Mouse (Mus musculus) midbrain, postnatal 0 days (tissue): ENCODE results near the gene Tns1. TPM values are rescaled to one million over a fixed set of nuclear protein-coding genes. Genes with fewer than 3 reads are reported as not detected.

Experiments
- ATAC-seq: fragments of 200-750 bp; cut with Nextera tagmentation; 2 replicates; pipeline ENCODE4 v1.8.0; 2017; ENCODE audit warnings: moderate number of reproducible peaks, mild to moderate bottlenecking, moderate TSS enrichment, moderate library complexity; ENCODE audit not compliant: low FRiP score
- DNase-seq: peaks from one replicate; pipeline ENCODE4 v3.0.0-alpha.2; 2015; ENCODE audit warnings: low spot score
- H3K27ac ChIP-seq: fragments of 300-500 bp; sonication (generic); 2 replicates; pipeline ENCODE4 v1.5.1; 2014; ENCODE audit warnings: low read depth, mild to moderate bottlenecking, low read length, mixed read lengths
- H3K27me3 ChIP-seq: fragments of 300-500 bp; sonication (generic); 2 replicates; pipeline ENCODE4 v1.6.1; 2014; ENCODE audit warnings: low read length, control low read depth, mixed read lengths; ENCODE audit not compliant: insufficient read depth
- H3K36me3 ChIP-seq: fragments of 300-500 bp; sonication (generic); 2 replicates; pipeline ENCODE4 v1.6.1; 2014; ENCODE audit warnings: low read length, control low read depth, mixed read lengths; ENCODE audit not compliant: insufficient read depth
- H3K4me1 ChIP-seq: fragments of 300-500 bp; sonication (generic); 2 replicates; pipeline ENCODE4 v1.6.1; 2014; ENCODE audit warnings: mild to moderate bottlenecking, control low read depth, antibody characterized with exemption, low read length, mixed read lengths; ENCODE audit not compliant: insufficient read depth
- H3K4me2 ChIP-seq: fragments of 300-500 bp; sonication (generic); 2 replicates; pipeline ENCODE4 v1.6.1; 2014; ENCODE audit warnings: low read depth, mild to moderate bottlenecking, low read length, mixed read lengths; ENCODE audit not compliant: poor library complexity, severe bottlenecking
- H3K4me3 ChIP-seq: fragments of 300-500 bp; sonication (generic); 2 replicates; pipeline ENCODE4 v1.5.1; 2014; ENCODE audit warnings: low read depth, mild to moderate bottlenecking, low read length, moderate library complexity
- H3K9ac ChIP-seq: fragments of 300-500 bp; sonication (generic); replicated peaks from 2 replicates; pipeline ENCODE4 v1.6.1; 2014; ENCODE audit warnings: mild to moderate bottlenecking, low read length, moderate library complexity, mixed read lengths; ENCODE audit not compliant: poor library complexity, severe bottlenecking
- H3K9me3 ChIP-seq: fragments of 300-500 bp; sonication (generic); 2 replicates; pipeline ENCODE4 v1.6.1; 2016; ENCODE audit warnings: low read length, control low read depth
- CTCF ChIP-seq: IDR thresholded peaks from 2 replicates; pipeline ENCODE4 v1.5.1; 2016; ENCODE audit warnings: antibody characterized with exemption, mild to moderate bottlenecking
- WGBS: fragments of 180-500 bp; shearing (Covaris S2); extraction: QIAGEN DNeasy Blood & Tissue Kit; methylation state at CpG from one replicate; pipeline ENCODE4 v1.1.7; 2014; 5-methylcytosine and 5-hydroxymethylcytosine counted together
- polyA plus RNA-seq: library from polyadenylated mRNA; unstranded; fragments of >200 nt; fragmentation: Nextera tagmentation; extraction: Ambion mirVana; gene quantifications from 2 replicates; pipeline ENCODE4 v1.2.1, GENCODE M21; 2015
- total RNA-seq: library from RNA; depleted of rRNA; stranded (reverse); fragments of >200 nt; gene quantifications from 2 replicates; pipeline ENCODE4 v1.2.3, GENCODE M21; 2014

Gene Tns1
- total and polyA plus RNA-seq, 2 experiments from 2014 or later, result 9.8 to 31.5 TPM

GRCm38 (mm10) chr1:74054471-74054870 lies 69.8 kb downstream of the Tns1 start:
- Histone ChIP-seq H3K4me2 (no peak overlapping the region), H3K27ac (no peak overlapping the region), H3K9me3 (no peaks in the 10 kb centered on the region), H3K4me3 (no peak overlapping the region), H3K9ac (no peak overlapping the region), H3K4me1 (no peaks in the 10 kb centered on the region), H3K27me3 (no peaks in the 10 kb centered on the region), H3K36me3 (no peaks in the 10 kb centered on the region)
- ATAC-seq, result no peak
- WGBS, result 80% methylated on average over 3 of the region's 3 CpGs
- TF ChIP-seq CTCF, result no peak
- no peak for DNase-seq

- ATAC-seq, result no peak
- WGBS, result 39% methylated on average over 6 of the region's 7 CpGs
- no peaks in the 10 kb centered on the region for H3K9me3 ChIP-seq
Observed at GRCm38 (mm10) chr1:74054007-74054406, 70.2 kb downstream of the Tns1 start.

GRCm38 (mm10) chr1:74053068-74053467 lies 71.2 kb downstream of the Tns1 start:
- DNase-seq (no peak), ATAC-seq (no peak)
- H3K4me3 ChIP-seq, result no peak overlapping the region
- H3K9me3 ChIP-seq, result no peaks in the 10 kb centered on the region
- H3K36me3 ChIP-seq, result no peaks in the 10 kb centered on the region
- no peak overlapping the region for H3K27ac ChIP-seq
- H3K27me3 ChIP-seq, result no peaks in the 10 kb centered on the region
- no peak overlapping the region for H3K9ac ChIP-seq
- WGBS, result 86% methylated on average over 2 of the region's 2 CpGs
- no peak overlapping the region for H3K4me2 ChIP-seq
- H3K4me1 ChIP-seq, result no peaks in the 10 kb centered on the region
- no peak for TF ChIP-seq CTCF

More at GRCm38 (mm10) chr1:74054007-74054406, 70.2 kb downstream of the Tns1 start:
- Histone ChIP-seq H3K9ac (no peak overlapping the region), H3K36me3 (no peaks in the 10 kb centered on the region), H3K4me2 (no peak overlapping the region), H3K4me1 (no peaks in the 10 kb centered on the region), H3K27ac (no peak overlapping the region), H3K4me3 (no peak overlapping the region), H3K27me3 (no peaks in the 10 kb centered on the region)
- TF ChIP-seq CTCF, result no peak
- DNase-seq, result no peak

GRCm38 (mm10) chr1:74051349-74051748 lies 72.9 kb downstream of the Tns1 start:
- Histone ChIP-seq H3K4me2 (no peak overlapping the region), H3K27ac (no peak overlapping the region), H3K36me3 (no peaks in the 10 kb centered on the region), H3K4me1 (no peaks in the 10 kb centered on the region), H3K27me3 (no peaks in the 10 kb centered on the region), H3K9me3 (no peaks in the 10 kb centered on the region), H3K9ac (no peak overlapping the region), H3K4me3 (no peak overlapping the region)
- DNase-seq (no peak), ATAC-seq (no peak)
- 64% methylated on average over 2 of the region's 2 CpGs for WGBS
- TF ChIP-seq CTCF, result no peak

- 80% methylated on average over 17 of the region's 17 CpGs for WGBS
- no peak for ATAC-seq
Observed at GRCm38 (mm10) chr1:74049430-74049829, 74.8 kb downstream of the Tns1 start.

GRCm38 (mm10) chr1:74047722-74048121 lies 76.5 kb downstream of the Tns1 start:
- Histone ChIP-seq H3K36me3 (no peaks in the 10 kb centered on the region), H3K4me3 (no peak overlapping the region), H3K27ac (no peak overlapping the region), H3K4me2 (no peak overlapping the region), H3K9me3 (no peaks in the 10 kb centered on the region), H3K4me1 (no peaks in the 10 kb centered on the region), H3K27me3 (no peaks in the 10 kb centered on the region), H3K9ac (no peak overlapping the region)
- TF ChIP-seq CTCF, result no peak
- ATAC-seq (no peak), DNase-seq (no peak)
- WGBS, result 67% methylated on average over 6 of the region's 6 CpGs

More at GRCm38 (mm10) chr1:74049430-74049829, 74.8 kb downstream of the Tns1 start:
- Histone ChIP-seq H3K27ac (no peak overlapping the region), H3K4me1 (no peaks in the 10 kb centered on the region), H3K36me3 (no peaks in the 10 kb centered on the region), H3K27me3 (no peaks in the 10 kb centered on the region), H3K4me3 (no peak overlapping the region), H3K9ac (no peak overlapping the region), H3K4me2 (no peak overlapping the region), H3K9me3 (no peaks in the 10 kb centered on the region)
- no peak for TF ChIP-seq CTCF
- no peak for DNase-seq
